Mouse (Mus musculus) spleen, adult 2 months (tissue): ENCODE measurements around the gene Gpc6. TPM values are rescaled to one million over a fixed set of nuclear protein-coding genes. Genes with fewer than 3 reads are reported as not detected.

Experiments used
- DNase-seq, 2 experiments: peaks; one replicate each; pipeline versions ENCODE4 v3.0.0 to v3.0.0-alpha.2; 2012 to 2021; ENCODE audit warnings: low spot score in 2 of 2, low read depth in 1 of 2
- H3K27ac ChIP-seq: fragments of 200-500 bp; 2 replicates; pipeline ENCODE4 v1.5.1; 2012; ENCODE audit warnings: low read length, inconsistent platforms; ENCODE audit not compliant: insufficient read depth
- H3K27me3 ChIP-seq: fragments of 200-500 bp; 2 replicates; pipeline ENCODE4 v1.6.1; 2012; ENCODE audit warnings: mild to moderate bottlenecking, moderate library complexity, low read length, inconsistent platforms; ENCODE audit not compliant: control insufficient read depth, insufficient read depth
- H3K36me3 ChIP-seq: fragments of 200-500 bp; 2 replicates; pipeline ENCODE4 v1.6.1; 2012; ENCODE audit warnings: mild to moderate bottlenecking, low read length, inconsistent platforms; ENCODE audit not compliant: control insufficient read depth, insufficient read depth
- H3K4me1 ChIP-seq: fragments of 200-500 bp; 2 replicates; pipeline ENCODE4 v1.6.1; 2011; ENCODE audit warnings: inconsistent platforms; ENCODE audit not compliant: control insufficient read depth, insufficient read depth, insufficient read length
- H3K4me3 ChIP-seq: fragments of 200-500 bp; 2 replicates; pipeline ENCODE4 v1.5.1; 2011; ENCODE audit warnings: mild to moderate bottlenecking, inconsistent platforms; ENCODE audit not compliant: insufficient read depth, insufficient read length; ENCODE audit errors: extremely low read depth
- CTCF ChIP-seq: fragments of 200-500 bp; IDR thresholded peaks from 2 replicates; pipeline ENCODE4 v1.5.1; 2011; ENCODE audit warnings: mild to moderate bottlenecking, inconsistent platforms; ENCODE audit not compliant: insufficient read depth, insufficient read length, insufficient replicate concordance; ENCODE audit errors: extremely low read depth
- POLR2A ChIP-seq: fragments of 200-500 bp; IDR thresholded peaks from 2 replicates; pipeline ENCODE4 v1.6.1; 2011; ENCODE audit warnings: low read depth, low read length, inconsistent platforms
- WGBS: fragments of 180-500 bp; shearing (Covaris S2); methylation state at CpG from one replicate; pipeline ENCODE4 v1.1.7; 2018; 5-methylcytosine and 5-hydroxymethylcytosine counted together
- polyA plus RNA-seq: library from polyadenylated mRNA; depleted of rRNA; stranded (reverse); fragments of >200 nt; gene quantifications from 2 replicates; pipeline ENCODE4 v1.2.3, GENCODE M21; 2012

Gpc6 gene
- polyA plus RNA-seq, 1 experiment: 0.67 TPM

DNA sequence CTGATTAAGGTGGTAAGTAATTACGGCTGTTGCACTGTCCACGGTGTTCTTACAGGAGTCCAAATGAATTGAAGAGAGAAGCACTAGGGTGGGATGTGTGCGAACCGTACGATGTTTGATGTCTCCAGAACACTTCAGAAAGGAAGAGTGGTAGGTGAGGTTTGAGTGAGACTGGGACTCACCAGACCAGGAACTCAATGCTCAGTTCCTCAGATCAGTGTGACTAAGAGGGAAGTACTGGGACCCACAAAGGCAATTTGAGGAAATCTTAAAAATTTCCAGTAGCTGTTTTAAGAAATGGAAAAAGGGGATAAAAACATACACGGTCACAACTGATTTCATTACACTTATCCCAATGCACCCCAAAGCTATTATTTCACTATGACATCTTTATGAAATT, 764.7 kb downstream of the Gpc6 start:
- H3K27ac ChIP-seq: no peak overlapping the region
- WGBS: 86% methylated on average over 6 of the region's 6 CpGs
- H3K4me3 ChIP-seq: no peak overlapping the region
- no peak for DNase-seq
- H3K27me3 ChIP-seq: no peaks in the 10 kb centered on the region
- no peaks in the 10 kb centered on the region for H3K36me3 ChIP-seq
- no peak for TF ChIP-seq CTCF
- no peak for TF ChIP-seq POLR2A
- H3K4me1 ChIP-seq: no peaks in the 10 kb centered on the region

DNA sequence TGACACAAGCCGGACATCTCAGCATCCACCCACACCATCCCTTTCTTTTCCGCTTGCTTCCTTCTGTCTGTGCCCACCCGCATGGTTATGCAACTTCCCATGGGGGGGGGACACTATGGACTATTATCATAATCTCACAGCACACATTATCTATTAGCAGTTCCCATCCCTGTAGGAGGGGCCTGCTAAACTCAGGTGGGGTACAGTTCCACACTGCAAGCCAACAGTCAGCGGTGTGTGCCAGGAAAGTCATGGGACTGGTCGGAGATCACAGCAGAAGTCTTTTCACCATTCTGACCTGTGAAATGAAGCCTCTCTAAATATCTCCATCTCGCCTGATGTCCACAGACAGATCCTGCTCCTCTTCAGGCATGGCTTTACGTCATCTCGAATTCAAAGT, 770.5 kb downstream of the Gpc6 start:
- H3K36me3 ChIP-seq: no peaks in the 10 kb centered on the region
- no peaks in the 10 kb centered on the region for H3K27me3 ChIP-seq
- no peak overlapping the region for H3K4me3 ChIP-seq
- no peak overlapping the region for H3K27ac ChIP-seq
- H3K4me1 ChIP-seq: no peaks in the 10 kb centered on the region
- 92% methylated on average over 8 of the region's 8 CpGs for WGBS
- TF ChIP-seq POLR2A (no peak), CTCF (no peak)
- no peak for DNase-seq

DNA sequence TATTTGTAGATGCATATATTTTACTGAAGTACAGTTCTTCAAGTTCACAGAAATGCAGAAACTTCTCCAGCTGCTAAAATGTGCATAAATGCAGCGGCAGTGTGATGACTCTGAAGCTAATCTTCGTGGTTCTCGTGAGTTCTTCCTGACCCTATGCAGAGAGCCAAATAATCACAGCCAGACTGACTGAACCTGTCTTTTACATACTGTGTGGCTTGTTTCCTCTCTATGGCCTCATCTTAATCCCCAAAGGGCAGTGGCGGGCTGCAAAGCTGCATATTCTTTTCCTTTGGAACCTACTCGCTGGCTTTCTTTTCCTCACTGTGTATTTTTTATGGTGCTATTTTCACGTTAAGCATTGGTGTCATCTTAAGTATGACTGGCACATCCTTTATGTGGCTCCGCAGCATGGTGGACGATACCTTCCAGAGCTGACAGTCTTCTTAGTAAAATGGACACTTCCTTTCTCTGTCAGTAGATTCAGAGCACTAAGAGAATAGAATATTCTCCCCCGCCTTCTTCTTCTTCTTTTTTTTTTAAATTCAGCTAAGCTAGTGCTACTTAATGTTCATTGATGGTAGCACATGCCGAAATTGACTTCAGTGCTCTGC, 775.7 kb downstream of the Gpc6 start:
- 79% methylated on average over 10 of the region's 10 CpGs for WGBS
- Histone ChIP-seq H3K4me3 (no peak overlapping the region), H3K4me1 (no peaks in the 10 kb centered on the region), H3K36me3 (no peaks in the 10 kb centered on the region), H3K27me3 (no peaks in the 10 kb centered on the region), H3K27ac (no peak overlapping the region)
- DNase-seq: no peak
- no peak for TF ChIP-seq CTCF
- TF ChIP-seq POLR2A: no peak

DNA sequence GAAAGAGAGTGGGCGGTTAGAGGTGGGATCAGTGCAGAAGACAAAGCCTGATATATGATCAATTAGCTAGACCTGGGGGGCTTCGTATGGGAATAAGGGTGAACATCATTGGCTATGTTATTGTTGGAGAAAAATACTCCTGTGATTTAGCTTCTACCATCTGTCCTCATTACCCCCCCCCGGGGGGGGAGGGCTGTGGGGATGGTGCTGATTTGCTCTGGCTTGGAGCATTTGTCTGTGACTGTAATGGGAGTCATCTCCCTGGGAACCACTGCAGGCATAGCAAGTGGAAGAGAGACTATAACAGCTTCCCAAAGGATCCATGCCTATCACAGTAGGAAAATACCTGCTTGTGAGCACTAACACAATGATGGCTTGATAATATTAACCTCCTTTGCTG, 783.7 kb downstream of the Gpc6 start:
- no peak overlapping the region for H3K27ac ChIP-seq
- H3K4me1 ChIP-seq: no peaks in the 10 kb centered on the region
- H3K4me3 ChIP-seq: no peak overlapping the region
- H3K36me3 ChIP-seq: no peaks in the 10 kb centered on the region
- DNase-seq: no peak
- H3K27me3 ChIP-seq: no peaks in the 10 kb centered on the region
- TF ChIP-seq CTCF (no peak), POLR2A (no peak)
- WGBS: 83% methylated on average over 3 of the region's 3 CpGs

DNA sequence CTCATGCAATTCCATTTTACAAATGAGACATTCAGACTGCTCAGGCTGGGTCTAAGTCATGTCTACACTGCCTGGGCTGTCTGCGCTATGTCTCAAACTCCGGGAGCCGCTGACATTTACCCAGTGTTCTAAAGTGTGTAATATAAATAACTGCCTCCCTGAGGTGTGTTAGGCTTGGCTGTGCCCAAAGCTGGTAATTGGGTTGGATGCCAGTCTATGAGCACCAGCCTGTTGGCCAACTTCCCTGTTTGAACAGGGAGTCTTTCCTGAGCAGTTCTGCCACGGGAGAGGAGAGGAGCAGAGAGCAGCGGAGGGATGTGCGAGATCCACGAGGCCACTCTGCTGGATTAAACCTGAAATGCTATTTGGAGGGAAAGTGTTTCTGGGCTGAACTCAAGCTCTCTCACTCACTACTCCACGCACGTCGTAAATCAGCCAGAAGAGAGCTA, 785.4 kb downstream of the Gpc6 start:
- Histone ChIP-seq H3K27ac (no peak overlapping the region), H3K4me3 (no peak overlapping the region), H3K27me3 (no peaks in the 10 kb centered on the region), H3K36me3 (no peaks in the 10 kb centered on the region), H3K4me1 (no peaks in the 10 kb centered on the region)
- WGBS: 38% methylated on average over 10 of the region's 10 CpGs
- TF ChIP-seq CTCF: no peak
- DNase-seq: no peak

- no peak overlapping the region for H3K4me3 ChIP-seq
- no peak for DNase-seq
- WGBS: 86% methylated on average over 7 of the region's 7 CpGs
- no peaks in the 10 kb centered on the region for H3K4me1 ChIP-seq
- no peak for TF ChIP-seq CTCF
- no peak for TF ChIP-seq POLR2A
- no peaks in the 10 kb centered on the region for H3K36me3 ChIP-seq
- no peak overlapping the region for H3K27ac ChIP-seq
- no peaks in the 10 kb centered on the region for H3K27me3 ChIP-seq
Measured at GRCm38 (mm10) chr14:117712311-117712710, 787.2 kb downstream of the Gpc6 start.

GRCm38 (mm10) chr14:117714165-117714564, 789.0 kb downstream of the Gpc6 start:
- H3K36me3 ChIP-seq: no peaks in the 10 kb centered on the region
- TF ChIP-seq POLR2A: no peak
- TF ChIP-seq CTCF: no peak
- H3K27ac ChIP-seq: no peak overlapping the region
- no peak overlapping the region for H3K4me3 ChIP-seq
- WGBS: 60% methylated on average over 8 of the region's 8 CpGs
- H3K4me1 ChIP-seq: no peaks in the 10 kb centered on the region
- no peaks in the 10 kb centered on the region for H3K27me3 ChIP-seq
- no peak for DNase-seq
